Mouse (Mus musculus): ENCODE measurements around the gene Xpr1. TPM values are rescaled to one million over a fixed set of nuclear protein-coding genes. Genes with fewer than 3 reads are reported as not detected.
A peak's percentile ranks its signal among the peaks of the same experiment; 100 is the strongest.

Gene Xpr1
- total RNA-seq, 2 experiments from 2014 or later = 77.5 to 87.5 TPM

DNA sequence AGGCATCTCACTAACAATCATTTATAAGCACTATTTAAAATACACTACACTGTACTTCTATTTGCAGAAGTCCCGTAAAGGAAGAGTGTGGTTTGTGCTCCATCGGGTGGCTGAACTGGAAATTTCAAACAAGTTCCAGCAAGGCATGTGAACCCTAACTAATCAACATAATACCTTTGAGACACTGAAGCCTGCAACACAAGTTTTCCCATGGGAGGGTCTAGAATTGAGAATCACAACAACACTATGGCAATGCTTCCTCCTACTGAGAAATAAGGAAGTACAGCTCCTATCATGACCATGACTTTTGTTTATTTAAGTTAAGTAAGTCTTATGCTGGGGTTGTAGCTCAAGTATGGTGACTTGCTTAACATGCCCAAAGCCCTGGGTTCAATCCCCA is 4.5 kb downstream of the Xpr1 start:
- intact Hi-C loops (cut with DNase I) = no loop called here
- no peak for DNase-seq (ENCODE audit: low spot score in 2 of 2)

DNA sequence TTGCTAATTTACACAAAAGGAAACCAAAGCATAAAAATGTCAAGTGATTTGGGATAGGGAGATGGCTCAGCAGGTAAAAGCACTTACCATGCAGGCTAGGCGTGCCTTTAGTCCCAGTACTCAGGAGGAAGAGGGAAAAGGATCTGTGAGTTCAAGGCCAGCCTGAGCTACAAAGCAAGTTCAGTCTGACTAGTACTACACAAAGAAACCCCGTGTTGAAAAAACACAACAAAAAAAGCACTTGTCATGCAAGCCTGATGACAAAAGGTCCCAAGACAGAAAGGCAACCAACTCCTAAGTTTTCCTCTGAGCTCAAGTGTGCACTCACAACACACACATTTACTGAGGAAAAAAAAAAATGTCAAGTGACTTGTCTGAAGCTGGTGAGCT is 8.6 kb downstream of the Xpr1 start:
- DNase-seq (ENCODE audit: low spot score in 2 of 2) = no peak
- intact Hi-C loops (cut with DNase I) = no loop called here

DNA sequence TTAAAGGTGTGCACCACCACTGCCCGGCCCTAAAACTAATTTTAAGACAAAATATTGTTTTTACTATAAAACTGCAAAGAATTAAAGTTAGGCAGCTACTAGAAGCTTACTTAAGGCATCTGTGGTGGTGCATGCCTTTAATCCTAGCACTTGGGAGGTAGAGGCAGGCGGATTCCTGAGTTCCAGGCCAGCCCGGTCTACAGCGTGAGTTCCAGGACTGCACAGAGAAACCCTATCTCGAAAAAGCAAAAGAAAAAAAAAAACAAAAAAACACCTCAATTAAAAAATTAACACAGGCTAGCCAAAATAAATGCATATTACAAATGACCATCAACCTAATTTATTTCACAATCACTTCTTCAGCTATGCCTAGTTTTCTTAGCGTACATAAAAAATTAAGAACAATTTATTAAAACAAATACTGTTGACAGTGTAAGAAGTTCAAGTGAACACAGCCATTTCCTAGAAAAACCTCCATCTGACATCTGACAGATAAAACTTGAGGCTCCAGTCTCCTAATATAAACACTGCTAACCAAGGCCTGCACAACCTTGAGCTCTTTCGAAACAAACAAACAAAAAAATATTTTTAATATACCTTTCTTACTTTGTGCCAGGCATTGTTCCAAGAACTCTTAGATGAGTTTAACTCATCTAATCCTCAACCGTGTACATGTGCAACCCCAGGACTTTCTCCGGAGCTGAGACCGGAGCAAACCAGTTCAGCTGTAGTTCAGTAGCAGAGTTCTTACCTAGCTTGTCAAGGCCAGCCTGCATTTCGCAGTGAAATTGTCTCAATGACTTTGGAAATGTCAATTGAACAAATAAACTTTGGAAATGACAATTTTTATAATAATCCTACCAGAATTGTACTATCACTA is 9.3 kb downstream of the Xpr1 start:
- no peak for DNase-seq (ENCODE audit: low spot score in 2 of 2)
- intact Hi-C loops (cut with DNase I) = no loop called here

DNA sequence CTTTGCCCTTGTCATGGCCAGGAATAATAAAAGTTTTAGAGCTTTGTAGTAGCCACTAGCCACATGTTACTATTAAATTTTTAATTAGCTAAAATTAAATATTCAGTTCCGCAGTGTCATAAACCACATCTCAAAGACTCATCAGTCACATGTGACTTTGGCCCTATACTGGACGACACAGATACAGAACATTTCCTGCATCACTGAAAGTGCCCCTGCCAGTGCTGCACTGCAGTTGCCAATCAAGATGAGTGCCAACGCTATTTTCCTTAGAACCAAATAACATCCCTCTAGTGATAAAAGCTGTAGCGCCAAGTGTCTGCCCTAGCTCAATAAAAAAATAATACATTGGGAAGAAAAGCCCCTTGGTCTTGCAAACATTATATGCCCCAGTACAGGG is 17.2 kb downstream of the Xpr1 start:
- intact Hi-C loops (cut with DNase I) = no loop called here
- no peak for DNase-seq (ENCODE audit: low spot score in 2 of 2)

DNA sequence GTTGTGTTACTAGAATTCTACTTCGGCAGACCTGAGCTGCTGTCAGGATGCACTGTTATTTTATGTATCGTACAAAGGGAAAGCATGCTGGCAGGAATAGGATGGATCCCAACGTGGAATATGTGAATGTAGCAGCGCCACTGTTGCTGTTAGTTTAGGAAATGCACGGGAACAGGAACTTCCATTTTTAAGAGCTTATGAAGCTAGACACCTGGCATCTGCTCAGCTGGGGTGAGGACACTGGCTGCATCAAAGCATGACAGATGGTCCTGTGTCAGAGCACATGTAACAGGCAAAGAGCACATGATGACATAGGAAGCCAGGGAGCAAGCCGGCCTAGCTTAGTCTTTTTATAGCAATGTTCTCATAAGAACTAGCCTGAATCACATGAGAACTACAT is 22.4 kb downstream of the Xpr1 start:
- intact Hi-C loops (cut with DNase I) = no loop called here
- DNase-seq (ENCODE audit: low spot score in 2 of 2) = no peak

DNA sequence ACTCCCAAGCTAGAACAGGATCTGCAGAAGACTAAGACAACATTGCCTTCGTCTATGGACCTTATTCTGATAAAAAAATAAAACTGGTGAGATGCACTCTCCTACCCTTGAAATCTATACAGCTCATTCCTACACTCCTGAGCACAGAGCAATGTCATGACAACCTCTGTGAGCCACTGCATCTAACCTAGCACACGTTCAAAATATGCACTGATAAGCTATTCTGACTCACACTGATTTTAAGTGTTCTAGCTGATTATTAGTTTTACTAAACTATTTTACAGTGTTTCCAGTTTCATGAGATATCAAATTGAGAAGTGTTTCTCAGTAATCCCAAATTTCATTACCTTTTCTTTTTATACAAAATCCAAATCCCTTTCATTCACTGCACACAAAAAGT is 23.2 kb downstream of the Xpr1 start:
- intact Hi-C loops (cut with DNase I) = no loop called here
- DNase-seq (ENCODE audit: low spot score in 2 of 2) = no peak

DNA sequence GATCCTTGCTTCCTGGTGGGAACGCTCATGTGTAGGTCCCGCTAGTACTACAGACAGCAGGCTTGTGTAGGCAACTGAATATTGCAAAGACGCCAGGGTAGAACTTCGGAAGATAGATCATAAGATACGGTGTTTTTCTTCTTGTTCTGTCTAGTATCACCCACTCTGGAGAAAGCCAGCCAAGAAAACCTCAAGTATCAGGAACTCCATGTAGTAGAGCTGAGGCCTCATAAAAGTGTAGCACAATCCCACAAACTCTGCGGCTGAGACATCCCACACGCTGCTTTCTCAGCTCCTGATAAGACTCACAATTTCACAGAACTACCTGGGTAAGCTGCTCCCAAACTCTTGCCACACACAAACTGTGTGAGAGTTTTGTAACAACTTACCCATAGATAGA is 24.4 kb downstream of the Xpr1 start:
- DNase-seq (ENCODE audit: low spot score in 2 of 2) = peak in 1 of 2 experiments; percentile 60
- intact Hi-C loops (cut with DNase I) = no loop called here

DNA sequence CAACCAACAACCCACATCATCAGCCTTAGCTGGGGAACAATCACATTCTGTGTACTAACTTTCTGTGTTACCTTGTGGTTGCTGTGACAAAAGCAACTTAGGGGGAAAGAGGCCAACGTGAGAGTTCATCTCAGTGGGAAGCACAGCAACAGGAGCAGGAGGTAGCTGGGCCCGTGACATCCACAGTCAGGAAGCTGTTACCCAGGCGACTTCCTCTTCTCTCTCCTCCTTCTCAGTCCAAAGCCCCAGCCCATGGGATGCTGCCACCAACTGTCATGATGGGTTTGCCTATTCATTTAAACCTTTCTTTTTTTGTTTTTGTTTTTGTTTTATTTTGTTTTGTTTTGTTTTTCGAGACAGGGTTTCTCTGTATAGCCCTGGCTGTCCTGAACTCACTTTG is 25.7 kb downstream of the Xpr1 start:
- intact Hi-C loops (cut with DNase I) = no loop called here
- no peak for DNase-seq (ENCODE audit: low spot score in 2 of 2)

DNA sequence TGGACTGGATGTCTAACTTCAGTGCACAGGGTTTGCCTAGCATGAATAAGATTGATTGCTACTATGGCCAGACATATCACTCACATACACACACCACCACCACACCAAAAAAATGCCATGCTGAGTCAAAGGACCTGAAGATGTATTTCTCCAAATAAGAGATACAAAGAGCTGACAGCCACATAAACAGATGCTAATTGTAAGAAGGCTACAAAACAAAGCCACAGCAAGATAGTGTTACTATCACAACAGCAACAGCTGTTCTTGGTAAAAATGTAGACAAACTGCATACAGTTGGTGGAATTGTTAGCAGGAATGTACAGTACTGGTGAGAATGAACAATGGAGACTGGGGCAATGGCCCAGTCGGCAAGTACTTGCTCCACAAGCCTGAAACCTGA is 28.8 kb downstream of the Xpr1 start:
- no peak for DNase-seq (ENCODE audit: low spot score in 2 of 2)
- intact Hi-C loops (cut with DNase I) = no loop called here

DNA sequence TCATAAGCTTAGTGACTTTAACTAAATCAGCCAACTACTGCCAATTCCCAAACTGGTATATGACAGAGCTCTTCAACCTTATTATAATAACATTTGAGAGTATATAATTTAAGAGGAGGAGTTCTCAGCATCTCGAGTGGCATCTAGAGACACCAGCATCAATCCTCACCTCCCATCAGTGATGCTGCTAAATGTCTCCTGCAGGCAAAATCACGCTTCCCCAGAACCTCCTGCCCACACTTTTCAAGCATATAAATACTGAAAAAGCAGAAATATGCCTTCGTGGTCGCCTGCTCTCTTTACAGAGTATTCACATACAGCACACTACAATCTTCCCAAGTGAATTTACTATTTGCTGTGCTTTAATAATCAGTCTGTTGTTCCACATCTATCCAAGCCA is 30.7 kb downstream of the Xpr1 start:
- intact Hi-C loops (cut with DNase I) = no loop called here
- peak in 1 of 2 experiments; percentile 70 for DNase-seq (ENCODE audit: low spot score in 2 of 2)

DNA sequence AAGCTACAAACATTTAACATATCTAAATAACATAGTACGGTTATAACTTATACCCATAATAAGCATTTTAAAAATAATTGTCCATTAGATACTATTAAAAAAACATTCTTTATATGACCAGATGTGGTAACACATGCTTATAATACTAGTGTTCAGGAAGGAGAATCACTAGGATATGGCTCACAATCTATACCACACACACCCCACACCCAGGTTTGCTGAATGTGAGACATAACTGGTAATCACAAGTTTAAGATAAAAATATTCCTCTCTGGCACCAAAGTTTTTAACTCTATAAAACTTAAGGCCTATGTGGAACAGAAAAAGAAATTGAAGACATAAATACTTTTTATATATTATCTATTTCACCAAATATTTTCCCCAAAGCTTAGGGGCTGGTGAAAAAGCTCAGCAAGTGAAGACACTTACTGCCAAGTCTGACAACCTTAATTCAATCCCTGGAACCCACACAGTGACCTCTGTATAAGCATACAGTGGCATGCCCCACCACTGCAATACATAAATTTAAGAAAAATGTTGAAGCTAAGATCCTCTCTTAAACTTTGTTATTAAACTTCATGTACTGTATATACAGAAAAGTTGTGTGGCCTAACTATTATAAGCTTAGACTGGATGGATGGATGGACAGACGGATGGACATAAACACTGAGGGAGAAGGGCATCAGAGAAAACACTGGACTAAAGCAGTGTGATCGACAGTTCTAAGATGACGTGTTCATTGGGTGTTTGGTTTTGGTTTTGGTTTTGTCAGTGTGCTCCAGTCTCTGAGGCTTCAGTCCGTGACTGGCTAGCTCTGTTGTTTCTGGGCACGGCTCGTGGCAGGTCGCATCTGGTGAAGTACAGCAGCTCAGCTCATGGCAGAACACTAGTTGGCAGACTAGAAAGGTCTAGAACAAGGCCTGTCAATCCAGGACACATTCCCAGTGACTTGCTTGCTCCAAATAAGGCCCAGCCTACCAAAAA is 33.6 kb downstream of the Xpr1 start:
- intact Hi-C loops (cut with DNase I) = no loop called here
- DNase-seq (ENCODE audit: low spot score in 2 of 2) = no peak

DNA sequence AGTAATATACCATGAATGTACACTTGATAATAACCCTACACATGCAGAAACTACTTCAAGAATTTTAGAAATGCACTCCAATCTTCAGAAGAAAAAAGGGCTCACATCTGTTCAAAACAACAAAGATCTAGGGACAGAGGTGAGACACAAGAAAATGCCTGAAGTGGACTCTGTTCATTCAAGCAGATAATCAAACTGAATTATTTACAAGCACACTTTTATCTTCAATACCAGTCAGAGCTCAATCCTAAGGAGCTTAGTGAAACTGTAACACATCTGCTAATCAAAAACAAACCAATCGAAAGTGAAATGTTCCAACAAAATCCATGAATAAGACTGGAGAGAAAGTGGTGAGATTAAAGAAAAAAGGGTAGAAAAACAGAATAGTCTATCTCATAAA is 35.3 kb downstream of the Xpr1 start:
- intact Hi-C loops (cut with DNase I) = no loop called here
- no peak for DNase-seq (ENCODE audit: low spot score in 2 of 2)

DNA sequence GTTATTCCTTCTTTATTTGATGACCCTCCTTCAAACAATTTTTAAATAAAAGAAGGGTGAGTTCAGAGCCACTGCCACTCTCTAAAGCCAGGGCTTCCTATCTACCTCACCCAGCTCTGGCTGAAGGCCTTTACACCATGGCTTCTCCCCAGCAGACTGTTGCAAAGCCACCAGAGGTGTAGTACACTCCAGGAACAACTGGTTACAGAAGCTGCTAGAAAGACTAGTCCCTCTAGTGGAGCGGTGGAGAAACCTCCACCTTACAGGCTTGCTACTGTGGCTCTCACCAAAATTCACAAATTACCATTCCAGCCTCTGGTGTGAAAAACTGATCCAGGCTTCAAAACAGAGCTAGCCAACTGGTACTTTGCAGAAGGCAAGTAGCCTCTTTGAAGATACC is 37.9 kb downstream of the Xpr1 start:
- no peak for DNase-seq (ENCODE audit: low spot score in 2 of 2)
- intact Hi-C loops (cut with DNase I) = no loop called here

DNA sequence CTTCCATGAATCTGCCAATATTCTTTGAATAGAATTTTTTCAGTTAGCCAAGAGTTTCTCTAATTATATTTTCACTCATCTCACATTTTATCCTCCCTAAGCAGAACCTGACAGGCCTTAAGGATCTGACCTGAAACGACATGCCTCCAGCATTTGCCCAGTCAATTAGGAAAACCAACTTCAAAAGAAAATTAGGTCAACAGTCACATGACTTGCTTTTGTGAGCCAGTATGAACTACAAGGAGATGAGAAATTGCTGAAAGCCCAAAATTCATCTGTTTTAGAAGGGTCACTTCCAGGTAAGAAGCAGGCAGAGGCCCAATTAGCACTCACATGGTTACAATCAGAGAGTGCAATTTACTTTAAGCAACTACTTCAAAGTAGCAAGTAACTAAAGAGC is 44.4 kb downstream of the Xpr1 start:
- no peak for DNase-seq (ENCODE audit: low spot score in 2 of 2)
- intact Hi-C loops (cut with DNase I) = no loop called here

DNA sequence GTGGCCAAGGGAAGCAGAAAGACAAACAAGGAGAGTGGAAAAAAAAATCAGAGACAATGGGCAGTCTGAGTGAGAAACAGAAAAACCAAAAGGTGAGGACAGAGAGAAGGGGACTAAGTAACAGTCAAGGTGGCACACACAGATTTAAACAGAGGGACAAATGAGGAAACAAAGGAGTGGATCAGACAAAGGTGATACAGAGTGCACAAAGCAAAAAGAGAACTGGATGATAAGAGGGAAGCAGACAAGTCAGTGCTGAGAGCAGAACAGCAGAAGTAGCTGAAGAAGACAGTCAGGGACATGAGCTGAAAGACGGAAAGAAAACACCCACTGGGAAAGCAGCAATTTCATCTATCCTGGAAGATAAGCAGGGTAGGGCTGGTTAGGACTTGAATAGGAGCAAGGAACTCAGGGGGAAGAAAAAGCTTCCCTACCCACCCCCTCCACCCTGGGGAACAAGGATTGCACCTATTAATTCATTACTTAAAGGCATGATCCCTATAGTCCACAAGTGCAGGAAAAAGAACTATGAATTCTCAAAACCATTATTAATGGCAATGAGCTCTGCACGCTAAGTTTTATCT is 47.0 kb downstream of the Xpr1 start:
- no peak for DNase-seq (ENCODE audit: low spot score in 2 of 2)
- intact Hi-C loops (cut with DNase I) = no loop called here

DNA sequence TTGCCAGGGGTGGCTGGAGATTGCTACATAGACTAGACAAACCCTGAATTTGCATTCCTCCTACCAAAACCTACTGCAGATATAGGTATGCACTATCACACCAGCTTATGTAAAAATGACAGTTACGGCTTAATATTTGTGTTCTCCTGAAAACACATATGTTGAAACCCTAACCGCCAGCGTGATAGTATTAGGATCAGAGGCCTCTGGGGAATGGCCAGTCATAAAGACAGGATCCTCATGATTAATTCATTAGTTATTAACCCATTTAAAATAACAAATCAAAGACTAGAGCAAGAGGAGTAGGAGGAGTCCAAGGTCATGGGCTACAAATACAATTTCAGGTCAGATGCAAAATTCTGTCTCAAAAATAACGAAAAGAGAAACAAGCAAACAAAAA is 50.8 kb downstream of the Xpr1 start:
- intact Hi-C loops (cut with DNase I) = no loop called here
- no peak for DNase-seq (ENCODE audit: low spot score in 2 of 2)

DNA sequence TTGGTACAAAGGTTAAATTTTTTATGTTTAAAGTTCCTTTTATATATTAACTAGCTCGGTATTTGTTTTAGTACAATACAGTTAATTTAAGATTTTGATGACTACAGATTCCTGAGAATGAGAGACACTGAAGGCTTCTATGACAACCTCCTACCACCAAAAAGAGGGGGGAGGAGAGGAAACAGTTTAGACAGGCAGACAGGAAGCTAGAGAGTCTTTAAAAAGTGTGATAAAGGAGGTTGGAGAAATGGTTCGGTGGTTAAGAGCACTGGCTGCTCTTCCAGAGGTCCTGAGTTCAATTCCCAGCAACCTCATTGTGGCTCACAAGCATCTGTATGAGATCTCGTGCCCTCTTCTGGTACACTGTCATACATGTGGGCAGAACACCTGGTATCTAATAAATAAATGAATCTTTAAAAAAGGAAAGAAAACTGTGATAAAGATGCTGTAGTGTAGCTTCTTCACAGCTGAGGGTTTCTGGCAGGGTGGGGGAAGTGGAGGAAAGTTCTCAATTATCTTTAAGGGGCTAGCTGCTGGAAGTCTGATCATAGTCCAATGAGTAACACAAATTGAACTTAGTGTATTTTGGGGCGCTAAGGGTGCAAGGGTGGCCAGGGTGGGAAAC is 55.6 kb downstream of the Xpr1 start:
- intact Hi-C loops (cut with DNase I) = no loop called here
- DNase-seq (ENCODE audit: low spot score in 2 of 2) = no peak

DNA sequence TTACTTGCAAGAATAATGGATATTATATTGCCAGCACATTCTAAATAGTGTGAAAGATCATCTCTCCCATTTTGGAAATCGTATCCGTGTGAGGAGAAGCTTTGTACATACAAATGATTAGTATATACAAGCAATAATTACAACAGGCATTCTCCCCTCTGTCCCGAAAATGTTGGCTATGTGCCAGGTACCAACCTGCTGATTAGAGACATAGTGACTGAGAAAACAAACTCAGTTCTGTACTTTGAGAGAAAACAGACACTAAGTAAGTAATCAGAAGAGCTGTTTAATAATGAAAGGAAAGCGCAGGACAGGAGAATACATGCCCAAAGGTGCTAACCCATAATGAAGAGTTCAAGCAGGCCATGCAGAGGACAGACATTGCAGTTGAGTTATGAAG is 64.1 kb downstream of the Xpr1 start:
- DNase-seq (ENCODE audit: low spot score in 2 of 2) = no peak
- intact Hi-C loops (cut with DNase I) = no loop called here

DNA sequence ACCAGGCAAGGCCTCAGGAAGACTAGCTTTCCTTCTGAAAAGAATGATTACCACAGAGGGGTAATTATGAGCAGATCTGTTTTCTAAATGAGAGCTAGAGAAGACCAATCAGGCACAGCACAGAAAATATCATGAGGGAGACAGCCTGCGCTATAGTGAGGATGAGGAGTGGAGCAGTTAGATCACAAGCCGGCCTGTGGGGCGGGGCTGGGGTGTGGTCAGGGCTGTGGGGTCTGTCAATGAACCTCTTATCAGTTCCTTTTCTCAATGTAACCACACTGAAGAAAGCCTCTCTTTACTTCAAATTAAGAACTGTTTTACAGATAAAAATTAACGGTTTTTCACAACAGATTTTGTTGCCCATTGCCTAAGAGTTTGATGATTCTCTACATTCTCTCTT is 65.7 kb downstream of the Xpr1 start:
- intact Hi-C loops (cut with DNase I) = no loop called here
- DNase-seq (ENCODE audit: low spot score in 2 of 2) = no peak

DNA sequence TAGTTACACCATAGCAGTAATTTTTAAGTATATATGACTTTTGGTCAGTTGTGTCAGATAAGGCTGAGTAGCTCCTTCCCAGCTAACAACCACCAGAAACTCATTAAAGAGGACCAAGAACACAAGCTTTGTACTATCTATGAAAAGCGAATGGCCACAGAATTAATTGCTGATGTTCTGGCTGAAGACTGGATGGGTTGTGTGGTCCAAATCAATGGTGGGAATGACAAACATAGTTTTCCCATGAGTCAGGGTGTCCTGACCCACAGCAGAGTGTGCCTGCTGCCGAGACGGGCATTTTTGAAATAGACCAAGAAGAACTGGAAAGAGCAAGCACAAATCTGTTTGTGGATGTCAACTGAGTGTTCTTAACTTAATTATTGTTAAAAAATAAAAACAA is 68.7 kb downstream of the Xpr1 start:
- intact Hi-C loops (cut with DNase I) = no loop called here

More for the DNA sequence above, 68.7 kb downstream of the Xpr1 start:
- no peak for DNase-seq (ENCODE audit: low spot score in 2 of 2)

Data from left cerebral cortex, postnatal 25 days (tissue).